Mouse (Mus musculus): ENCODE data around the gene Uox. TPM values are rescaled to one million over a fixed set of nuclear protein-coding genes. Genes with fewer than 3 reads are reported as not detected.

Uox gene
- total and polyA plus RNA-seq, 2 experiments from 2014 or later = 0.10 to 4.5 TPM

GRCm38 (mm10) chr3:146564268-146565064 is 5.8 kb upstream of the Uox start:
- DNase-seq (ENCODE audit: low spot score) (peak; percentile 71), ATAC-seq (ENCODE audit: insufficient read depth, low read depth) (no peak)
- H3K4me2 ChIP-seq (ENCODE audit: low read depth, low read length) = no peak overlapping the region
- no peaks in the 10 kb centered on the region for H3K36me3 ChIP-seq (replicated peaks; ENCODE audit: control insufficient read depth, insufficient read depth, low read length)
- H3K4me1 ChIP-seq (ENCODE audit: control insufficient read depth, insufficient read depth) = no peaks in the 10 kb centered on the region
- no peak overlapping the region for H3K9ac ChIP-seq (replicated peaks; ENCODE audit: low read depth, low read length)
- WGBS = 30% methylated on average over 14 of the region's 14 CpGs
- H3K9me3 ChIP-seq (replicated peaks; ENCODE audit: control insufficient read depth, low read length) = no peaks in the 10 kb centered on the region
- H3K27ac ChIP-seq (ENCODE audit: low read depth) = no peak overlapping the region
- H3K4me3 ChIP-seq (ENCODE audit: low read depth, low read length) = no peak overlapping the region; the same call in 1 of the 2 replicates
- TF ChIP-seq CTCF (IDR thresholded peaks at IDR 0.05; ENCODE audit: low read depth) = peak; percentile 74
- no peak for TF ChIP-seq EP300 (IDR thresholded peaks at IDR 0.05; ENCODE audit: low read depth)
- no peaks in the 10 kb centered on the region for H3K27me3 ChIP-seq (ENCODE audit: control insufficient read depth, insufficient read depth, low read length)

GRCm38 (mm10) chr3:146565065-146565411 is 5.2 kb upstream of the Uox start:
- Histone ChIP-seq H3K4me3 (ENCODE audit: low read depth, low read length) (no peak overlapping the region), H3K27ac (ENCODE audit: low read depth) (no peak overlapping the region), H3K27me3 (ENCODE audit: control insufficient read depth, insufficient read depth, low read length) (no peaks in the 10 kb centered on the region), H3K9ac (replicated peaks; ENCODE audit: low read depth, low read length) (no peak overlapping the region), H3K4me2 (ENCODE audit: low read depth, low read length) (no peak overlapping the region), H3K4me1 (ENCODE audit: control insufficient read depth, insufficient read depth) (no peaks in the 10 kb centered on the region), H3K36me3 (replicated peaks; ENCODE audit: control insufficient read depth, insufficient read depth, low read length) (no peaks in the 10 kb centered on the region), H3K9me3 (replicated peaks; ENCODE audit: control insufficient read depth, low read length) (no peaks in the 10 kb centered on the region)
- TF ChIP-seq EP300 (IDR thresholded peaks at IDR 0.05; ENCODE audit: low read depth) (no peak), CTCF (IDR thresholded peaks at IDR 0.05; ENCODE audit: low read depth) (no peak)
- WGBS = 91% methylated on average over 1 of the region's 1 CpGs
- ATAC-seq (ENCODE audit: insufficient read depth, low read depth) = no peak
- DNase-seq (ENCODE audit: low spot score) = no peak

GRCm38 (mm10) chr3:146567366-146567765 is 2.9 kb upstream of the Uox start:
- no peak for DNase-seq (ENCODE audit: low spot score)
- no peak overlapping the region for H3K4me3 ChIP-seq (ENCODE audit: low read depth, low read length)
- H3K9me3 ChIP-seq (replicated peaks; ENCODE audit: control insufficient read depth, low read length) = no peaks in the 10 kb centered on the region
- no peaks in the 10 kb centered on the region for H3K27me3 ChIP-seq (ENCODE audit: control insufficient read depth, insufficient read depth, low read length)
- no peak for ATAC-seq (ENCODE audit: insufficient read depth, low read depth)
- no peak overlapping the region for H3K4me2 ChIP-seq (ENCODE audit: low read depth, low read length)
- no peak for TF ChIP-seq EP300 (IDR thresholded peaks at IDR 0.05; ENCODE audit: low read depth)
- TF ChIP-seq CTCF (IDR thresholded peaks at IDR 0.05; ENCODE audit: low read depth) = no peak
- H3K36me3 ChIP-seq (replicated peaks; ENCODE audit: control insufficient read depth, insufficient read depth, low read length) = no peaks in the 10 kb centered on the region
- no peak overlapping the region for H3K27ac ChIP-seq (ENCODE audit: low read depth)
- no peaks in the 10 kb centered on the region for H3K4me1 ChIP-seq (ENCODE audit: control insufficient read depth, insufficient read depth)
- H3K9ac ChIP-seq (replicated peaks; ENCODE audit: low read depth, low read length) = no peak overlapping the region
- 61% methylated on average over 7 of the region's 7 CpGs for WGBS

GRCm38 (mm10) chr3:146567884-146568530 is 2.2 kb upstream of the Uox start:
- no peaks in the 10 kb centered on the region for H3K27me3 ChIP-seq (ENCODE audit: control insufficient read depth, insufficient read depth, low read length)
- no peak overlapping the region for H3K4me2 ChIP-seq (ENCODE audit: low read depth, low read length)
- no peaks in the 10 kb centered on the region for H3K9me3 ChIP-seq (replicated peaks; ENCODE audit: control insufficient read depth, low read length)
- H3K4me1 ChIP-seq (ENCODE audit: control insufficient read depth, insufficient read depth) = no peaks in the 10 kb centered on the region
- TF ChIP-seq EP300 (IDR thresholded peaks at IDR 0.05; ENCODE audit: low read depth) (no peak), CTCF (IDR thresholded peaks at IDR 0.05; ENCODE audit: low read depth) (no peak)
- no peak overlapping the region for H3K4me3 ChIP-seq (ENCODE audit: low read depth, low read length)
- H3K27ac ChIP-seq (ENCODE audit: low read depth) = no peak overlapping the region
- no peaks in the 10 kb centered on the region for H3K36me3 ChIP-seq (replicated peaks; ENCODE audit: control insufficient read depth, insufficient read depth, low read length)
- DNase-seq (ENCODE audit: low spot score) (no peak), ATAC-seq (ENCODE audit: insufficient read depth, low read depth) (no peak)
- 55% methylated on average over 9 of the region's 9 CpGs for WGBS
- H3K9ac ChIP-seq (replicated peaks; ENCODE audit: low read depth, low read length) = no peak overlapping the region

- DNase-seq (ENCODE audit: low spot score) = no peak
- Histone ChIP-seq H3K4me2 (ENCODE audit: low read depth, low read length) (no peak overlapping the region), H3K9me3 (replicated peaks; ENCODE audit: control insufficient read depth, low read length) (no peaks in the 10 kb centered on the region), H3K36me3 (replicated peaks; ENCODE audit: control insufficient read depth, insufficient read depth, low read length) (no peaks in the 10 kb centered on the region), H3K27me3 (ENCODE audit: control insufficient read depth, insufficient read depth, low read length) (no peaks in the 10 kb centered on the region), H3K27ac (ENCODE audit: low read depth) (no peak overlapping the region), H3K4me3 (ENCODE audit: low read depth, low read length) (no peak overlapping the region), H3K4me1 (ENCODE audit: control insufficient read depth, insufficient read depth) (no peaks in the 10 kb centered on the region), H3K9ac (replicated peaks; ENCODE audit: low read depth, low read length) (no peak overlapping the region)
- TF ChIP-seq EP300 (IDR thresholded peaks at IDR 0.05; ENCODE audit: low read depth) (no peak), CTCF (IDR thresholded peaks at IDR 0.05; ENCODE audit: low read depth) (no peak)
- no peak for ATAC-seq (ENCODE audit: insufficient read depth, low read depth)
- WGBS = 93% methylated on average over 3 of the region's 3 CpGs
These were observed 632 bp upstream of the Uox start for GRCm38 (mm10) chr3:146569594-146569993.
